Mouse (Mus musculus) liver, embryonic 14.5 days (tissue): Measurements from ENCODE around the gene Masp2. TPM values are rescaled to one million over a fixed set of nuclear protein-coding genes. Genes with fewer than 3 reads are reported as not detected.

ENCODE experiments used
- ATAC-seq: fragments of 200-750 bp; cut with Nextera tagmentation; 2 replicates; pipeline ENCODE4 v1.8.0; 2017; ENCODE audit warnings: moderate number of reproducible peaks, mild to moderate bottlenecking, moderate library complexity; ENCODE audit not compliant: insufficient read depth
- DNase-seq, 3 experiments: peaks; one replicate each; pipeline ENCODE4 v3.0.0-alpha.2; 2012 to 2013; ENCODE audit warnings: low read depth in 3 of 3, low spot score in 3 of 3
- H3K27ac ChIP-seq: fragments of 300-500 bp; sonication (generic); 2 replicates; pipeline ENCODE4 v1.5.1; 2014; ENCODE audit warnings: moderate library complexity, mild to moderate bottlenecking, control low read depth, inconsistent platforms
- H3K27me3 ChIP-seq: fragments of 300-500 bp; sonication (generic); 2 replicates; pipeline ENCODE4 v1.6.1; 2014; ENCODE audit warnings: mild to moderate bottlenecking, low read length, moderate library complexity; ENCODE audit not compliant: control insufficient read depth, insufficient read depth
- H3K36me3 ChIP-seq: fragments of 300-500 bp; sonication (generic); replicated peaks from 2 replicates; pipeline ENCODE4 v1.6.1; 2014; ENCODE audit warnings: low read depth; ENCODE audit not compliant: control insufficient read depth, insufficient read depth
- H3K4me1 ChIP-seq, 2 experiments: fragments of 200-500 bp in 1 of 2; fragments of 300-500 bp in 1 of 2; sonication (generic) in 1 of 2; replicated peaks; 2 replicates each; pipeline ENCODE4 v1.6.1; 2012 to 2014; ENCODE audit warnings: antibody characterized with exemption in 1 of 2, inconsistent platforms in 1 of 2, low read length in 1 of 2; ENCODE audit not compliant: control insufficient read depth in 2 of 2, insufficient read depth in 2 of 2
- H3K4me2 ChIP-seq: fragments of 300-500 bp; sonication (generic); 2 replicates; pipeline ENCODE4 v1.6.1; 2014; ENCODE audit warnings: low read depth, mild to moderate bottlenecking, control low read depth, moderate library complexity
- H3K4me3 ChIP-seq, 2 experiments: fragments of 200-500 bp in 1 of 2; fragments of 300-500 bp in 1 of 2; sonication (generic) in 1 of 2; 2 replicates each; pipeline ENCODE4 v1.5.1; 2012 to 2014; ENCODE audit warnings: low read depth in 2 of 2, low read length in 2 of 2, mild to moderate bottlenecking in 2 of 2, control low read depth in 1 of 2, inconsistent platforms in 1 of 2, moderate library complexity in 1 of 2; ENCODE audit not compliant: insufficient read depth in 1 of 2
- H3K9ac ChIP-seq: fragments of 300-500 bp; sonication (generic); replicated peaks from 2 replicates; pipeline ENCODE4 v1.6.1; 2014; ENCODE audit warnings: mild to moderate bottlenecking, control low read depth, moderate library complexity
- H3K9me3 ChIP-seq: fragments of 300-500 bp; sonication (generic); 2 replicates; pipeline ENCODE4 v1.6.1; 2016; ENCODE audit warnings: low read length, mixed read lengths; ENCODE audit not compliant: control insufficient read depth
- CTCF ChIP-seq: IDR thresholded peaks from 2 replicates; pipeline ENCODE4 v1.5.1; 2016; ENCODE audit warnings: antibody characterized with exemption, low read depth, control low read depth
- EP300 ChIP-seq: IDR thresholded peaks from 2 replicates; pipeline ENCODE4 v1.6.1; 2016; ENCODE audit warnings: antibody characterized with exemption, low read depth
- WGBS: fragments of 180-500 bp; shearing (Covaris S2); extraction: QIAGEN DNeasy Blood & Tissue Kit; methylation state at CpG from one replicate; pipeline ENCODE4 v1.1.7; 2014; ENCODE audit not compliant: insufficient replicate concordance; 5-methylcytosine and 5-hydroxymethylcytosine counted together
- polyA plus RNA-seq, 2 experiments: library from polyadenylated mRNA; depleted of rRNA in 1 of 2; stranded (reverse) in 1 of 2; unstranded in 1 of 2; fragments of >200 nt; fragmentation: Nextera tagmentation in 1 of 2; extraction: Ambion mirVana in 1 of 2; gene quantifications; 2 replicates each; pipeline versions ENCODE4 v1.2.1 to v1.2.3; 2012 to 2014

The Masp2 gene
- 20.6 and 29.5 TPM in 2 replicates for polyA plus RNA-seq (2012; rRNA removed)
- 28.9 and 31.1 TPM in 2 replicates for polyA plus RNA-seq (2014; fragmentation: Nextera tagmentation; extraction: Ambion mirVana)

DNA sequence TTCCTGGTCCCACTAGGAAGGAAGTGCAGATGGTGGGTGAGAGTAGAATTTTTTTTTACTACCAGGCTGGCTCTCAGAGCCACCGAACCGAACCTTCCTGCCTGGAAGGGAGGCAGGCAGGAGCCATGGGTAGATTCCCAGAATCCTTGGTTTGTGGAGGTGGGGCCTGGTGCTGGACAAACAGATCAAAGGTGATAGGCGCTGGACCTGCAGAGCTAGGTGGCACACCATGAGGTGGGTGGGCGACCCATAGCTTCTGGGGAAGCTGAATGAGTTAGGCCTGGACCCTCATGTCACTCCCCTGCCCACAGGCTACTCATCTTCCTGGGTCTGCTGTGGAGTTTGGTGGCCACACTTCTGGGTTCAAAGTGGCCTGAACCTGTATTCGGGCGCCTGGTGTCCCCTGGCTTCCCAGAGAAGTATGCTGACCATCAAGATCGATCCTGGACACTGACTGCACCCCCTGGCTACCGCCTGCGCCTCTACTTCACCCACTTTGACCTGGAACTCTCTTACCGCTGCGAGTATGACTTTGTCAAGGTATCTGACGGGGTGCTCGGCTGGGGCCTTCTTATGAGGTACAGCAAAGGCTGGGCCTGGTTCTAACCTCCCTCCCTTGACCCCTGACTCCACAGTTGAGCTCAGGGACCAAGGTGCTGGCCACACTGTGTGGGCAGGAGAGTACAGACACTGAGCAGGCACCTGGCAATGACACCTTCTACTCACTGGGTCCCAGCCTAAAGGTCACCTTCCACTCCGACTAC, at the start of gene Masp2:
Gene Masp2, plus strand, starts transcription at position 198 of the 764 bp plus-strand sequence.
- H3K27me3 ChIP-seq: no peaks in the 10 kb centered on the region
- no peak for DNase-seq
- no peak within 1 kb of the TSS for H3K27ac ChIP-seq
- 59% methylated on average over 14 of the region's 14 CpGs for WGBS
- peaks cover 0 to 3% of the 10 kb centered on the region in 2 experiments; a peak in 1 of 4 replicates for H3K4me1 ChIP-seq
- no peaks in the 10 kb centered on the region for H3K36me3 ChIP-seq
- peak; percentile 14; the same call in 1 of the 2 replicates for ATAC-seq
- H3K4me2 ChIP-seq: peak within 1 kb of the TSS; percentile 21
- TF ChIP-seq EP300 (no peak), CTCF (no peak)
- no peak within 1 kb of the TSS for H3K9ac ChIP-seq
- H3K9me3 ChIP-seq: no peaks in the 10 kb centered on the region
- H3K4me3 ChIP-seq: peak within 1 kb of the TSS; percentile 10 to 20; a peak in 2 of 4 replicates

DNA sequence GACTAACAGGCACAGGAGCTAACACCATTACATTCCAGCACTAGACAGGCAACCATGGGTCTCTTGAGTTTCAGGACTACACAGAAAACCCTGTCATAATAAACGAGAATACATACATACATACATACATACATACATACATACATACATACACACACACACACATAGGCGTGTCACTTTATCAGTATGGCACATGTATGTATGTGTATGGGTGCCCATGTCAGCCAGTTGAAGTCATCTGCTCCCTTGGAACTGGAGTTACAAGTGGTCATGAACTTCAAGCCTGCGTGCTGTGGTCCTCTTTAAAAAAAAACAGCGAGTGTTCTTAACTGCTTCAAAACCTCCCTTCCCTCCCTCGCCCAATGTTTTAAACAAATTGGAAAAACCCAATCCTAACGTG, 44.6 kb upstream of the Masp2 start:
- Histone ChIP-seq H3K9ac (peak overlapping the region; percentile 94), H3K4me2 (peak overlapping the region; percentile 87), H3K9me3 (no peaks in the 10 kb centered on the region), H3K27ac (no peak overlapping the region), H3K36me3 (peaks cover 26% of the 10 kb centered on the region), H3K4me1 (peaks cover 3 to 13% of the 10 kb centered on the region in 2 experiments; a peak in 3 of 4 replicates), H3K27me3 (no peaks in the 10 kb centered on the region), H3K4me3 (peak overlapping the region; percentile 78 to 97)
- no peak for TF ChIP-seq CTCF
- TF ChIP-seq EP300: no peak
- DNase-seq (peak in 2 of 3 experiments; percentile 0 to 5), ATAC-seq (no peak)
- WGBS: 23% methylated on average over 6 of the region's 6 CpGs

DNA sequence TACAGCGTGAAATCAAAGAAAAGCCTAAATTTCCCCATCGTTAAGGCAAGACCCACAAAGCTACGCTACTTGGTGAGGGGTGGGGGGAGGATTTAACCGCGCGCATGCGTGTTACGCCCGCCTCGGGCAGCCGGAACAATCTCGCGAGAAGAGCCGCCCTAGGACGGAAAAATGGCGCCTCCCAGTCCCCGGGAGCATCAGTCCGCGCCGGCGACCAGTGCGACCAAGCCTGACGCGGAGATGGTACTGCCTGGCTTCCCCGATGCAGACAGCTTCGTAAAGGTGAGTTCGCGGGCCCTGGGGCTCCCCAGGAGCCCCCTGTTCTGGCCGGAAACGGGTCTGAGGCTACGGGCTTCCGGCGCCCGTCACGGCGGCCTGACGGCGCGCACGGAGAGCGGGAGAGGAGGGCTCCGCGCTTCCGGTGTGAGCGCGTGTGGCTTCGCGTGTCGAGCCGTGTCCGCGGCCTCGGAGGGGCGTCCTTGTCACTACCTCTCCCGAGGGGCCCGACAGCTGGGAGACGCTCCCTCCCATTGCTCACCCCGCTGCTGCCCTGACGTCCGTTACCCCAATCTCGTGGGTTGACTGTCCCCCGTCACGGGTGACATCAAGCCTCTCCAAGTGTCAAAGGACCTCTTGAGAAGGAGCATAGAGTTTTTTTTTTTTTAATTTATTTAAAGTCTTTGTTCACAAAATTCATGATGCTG, 43.9 kb upstream of the Masp2 start, which contains the start of gene Exosc10:
Gene Exosc10, plus strand, starts transcription at position 133 of the 704 bp plus-strand sequence.
- peak within 1 kb of the TSS; percentile 94 for H3K9ac ChIP-seq
- no peaks in the 10 kb centered on the region for H3K9me3 ChIP-seq
- peaks cover 3 to 13% of the 10 kb centered on the region in 2 experiments; a peak in 3 of 4 replicates for H3K4me1 ChIP-seq
- peak within 1 kb of the TSS; percentile 53 for H3K27ac ChIP-seq
- WGBS: under 1% methylated on average over 62 of the region's 63 CpGs
- peaks cover 33% of the 10 kb centered on the region for H3K36me3 ChIP-seq
- DNase-seq: peak; percentile 61 to 78 (median 75)
- peak; percentile 63 for TF ChIP-seq EP300
- TF ChIP-seq CTCF: no peak
- H3K4me2 ChIP-seq: peak within 1 kb of the TSS; percentile 87
- H3K27me3 ChIP-seq: no peaks in the 10 kb centered on the region
- H3K4me3 ChIP-seq: peak within 1 kb of the TSS; percentile 78 to 97
- ATAC-seq: peak; percentile 93

DNA sequence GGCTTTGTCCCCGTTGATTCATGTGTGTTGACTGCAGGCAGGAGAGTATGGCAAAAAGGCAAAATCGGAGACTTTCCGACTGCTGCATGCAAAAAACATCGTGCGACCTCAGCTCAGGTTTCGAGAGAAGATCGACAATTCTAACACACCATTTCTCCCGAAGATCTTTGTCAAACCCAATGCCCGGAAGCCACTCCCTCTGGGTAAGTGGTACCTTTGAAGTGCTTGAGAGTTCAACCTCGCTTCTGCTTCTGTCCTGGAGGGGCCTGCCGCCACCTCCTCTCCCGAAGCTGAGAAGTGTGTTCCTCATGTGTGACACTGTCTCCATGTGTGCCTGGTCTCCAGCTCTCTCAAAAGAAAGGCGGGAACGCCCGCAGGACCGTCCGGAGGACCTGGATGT, 39.7 kb upstream of the Masp2 start:
- no peak for ATAC-seq
- WGBS: 90% methylated on average over 17 of the region's 17 CpGs
- Histone ChIP-seq H3K9me3 (no peaks in the 10 kb centered on the region), H3K27ac (no peak overlapping the region), H3K4me3 (no peak overlapping the region), H3K36me3 (peaks cover 74% of the 10 kb centered on the region), H3K27me3 (no peaks in the 10 kb centered on the region), H3K4me2 (no peak overlapping the region), H3K4me1 (peaks cover 3 to 12% of the 10 kb centered on the region in 2 experiments; a peak in 3 of 4 replicates), H3K9ac (no peak overlapping the region)
- TF ChIP-seq EP300 (no peak), CTCF (no peak)
- DNase-seq: no peak
